10 mouse cellular contexts compared by ENCODE assay signal in the genomic region with DNA sequence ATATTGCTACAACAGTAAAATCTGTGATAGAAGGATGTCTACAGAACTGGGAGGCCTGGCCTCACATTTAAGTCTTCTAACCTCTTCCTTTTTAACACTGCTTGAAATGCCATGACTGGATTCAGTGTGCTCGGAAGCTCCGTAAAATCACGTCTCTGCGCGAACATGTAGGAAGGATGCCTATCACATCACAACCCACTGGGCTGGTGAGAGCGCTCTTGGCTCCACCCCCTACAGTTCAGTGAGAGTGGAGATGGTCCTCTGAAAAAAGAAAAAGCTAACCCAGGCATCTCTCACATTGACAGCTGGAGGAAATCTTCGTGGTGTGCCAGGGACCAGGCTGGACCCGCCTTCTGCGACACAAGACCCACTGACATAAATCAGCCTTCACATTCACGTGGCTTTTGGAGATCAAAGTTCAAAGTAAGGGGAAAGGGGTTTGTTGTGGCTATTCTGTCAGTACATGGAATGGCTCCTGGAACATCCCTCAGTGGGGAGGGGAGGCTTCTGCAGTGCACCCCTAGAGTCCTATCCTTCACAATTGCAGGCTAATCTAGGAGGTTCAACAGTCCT.
DNase-seq lines count a peak whose midpoint lies in the region; ATAC-seq lines count a peak whose summit lies in the region.
"Had no signal": no experiment of that assay in that cellular context is flagged by ENCODE, and none has a peak within 500 bp of the region (broad histone marks: within the 10 kb centered on the region; RNA-seq: fewer than 3 reads in every experiment).

No protein-coding gene starts in this region.

- DNase-seq in heart, postnatal 14 days: no peak
- DNase-seq in layer of hippocampus, postnatal 10 days (ENCODE audit: low spot score in 2 of 2): no peak
- DNase-seq in neural tube, embryonic 10.5 days (ENCODE audit: extremely low spot score, low spot score): no peak
- no peak for DNase-seq in cerebellum, adult 18-20 months
- DNase-seq: cerebellum, adult 9-11 months had no signal

- no peak overlapping the region for H3K4me2 ChIP-seq in heart, embryonic 15.5 days
- H3K4me2 ChIP-seq: limb, embryonic 15.5 days had no signal

- no peak overlapping the region for H3K9ac ChIP-seq in heart, embryonic 15.5 days
- H3K9ac ChIP-seq: limb, embryonic 15.5 days had no signal

- H3K9me3 ChIP-seq in heart, embryonic 15.5 days (replicated peaks): no peaks in the 10 kb centered on the region
- H3K9me3 ChIP-seq: limb, embryonic 15.5 days had no signal

- no peaks in the 10 kb centered on the region for H3K36me3 ChIP-seq in heart, embryonic 15.5 days
- H3K36me3 ChIP-seq: limb, embryonic 15.5 days had no signal

- no peak for ATAC-seq in heart, embryonic 15.5 days (replicated peaks; ENCODE audit: insufficient number of reproducible peaks, insufficient read depth, low FRiP score, low read depth)
- peak; percentile 11 for ATAC-seq in CD4-positive, CD25-positive, alpha-beta regulatory T cell, adult 4 months
- ATAC-seq in hematopoietic stem cell, adult 5-6 weeks (replicated peaks in 1 of 2; ENCODE audit: insufficient read depth in 1 of 2, low FRiP score in 2 of 2, low TSS enrichment in 1 of 2, low read depth in 1 of 2, poor library complexity in 2 of 2, severe bottlenecking in 2 of 2): peak; percentile 34 to 39
- peak; percentile 55 for ATAC-seq in megakaryocyte-erythroid progenitor cell, adult 5-6 weeks (replicated peaks; ENCODE audit: low FRiP score, low TSS enrichment, poor library complexity, severe bottlenecking)

- peak overlapping the region; percentile 39 for H3K27ac ChIP-seq in heart, embryonic 15.5 days
- H3K27ac ChIP-seq: limb, embryonic 15.5 days had no signal

- H3K4me1 ChIP-seq in heart, embryonic 15.5 days (replicated peaks): no peaks in the 10 kb centered on the region
- H3K4me1 ChIP-seq: limb, embryonic 15.5 days had no signal

- intact Hi-C loops in heart, postnatal 14 days (cut with DNase I): loop anchor here (10.0 kb wide), 1 partner anchor 1120 kb away; no protein-coding TSS in a partner anchor

- no peak overlapping the region for H3K4me3 ChIP-seq in heart, embryonic 15.5 days
- H3K4me3 ChIP-seq: limb, embryonic 15.5 days had no signal

- WGBS in heart, embryonic 15.5 days: 73% methylated on average over 10 of the region's 10 CpGs

- no peaks in the 10 kb centered on the region for H3K27me3 ChIP-seq in heart, embryonic 15.5 days
- H3K27me3 ChIP-seq: limb, embryonic 15.5 days had no signal
